Mouse (Mus musculus) forebrain, embryonic 12.5 days (tissue): ENCODE measurements around the gene Olfr292. TPM values are rescaled to one million over a fixed set of nuclear protein-coding genes. Genes with fewer than 3 reads are reported as not detected.

Experiments
- ATAC-seq: fragments of 200-750 bp; cut with Nextera tagmentation; 2 replicates; pipeline ENCODE4 v1.8.0; 2017; ENCODE audit warnings: moderate TSS enrichment; ENCODE audit not compliant: low FRiP score
- H3K27ac ChIP-seq: fragments of 300-500 bp; sonication (generic); 2 replicates; pipeline ENCODE4 v1.5.1; 2016; ENCODE audit warnings: mild to moderate bottlenecking
- H3K27me3 ChIP-seq: fragments of 300-500 bp; sonication (generic); 2 replicates; pipeline ENCODE4 v1.6.1; 2016; ENCODE audit warnings: mild to moderate bottlenecking
- H3K36me3 ChIP-seq: fragments of 300-500 bp; sonication (generic); replicated peaks from 2 replicates; pipeline ENCODE4 v1.6.1; 2016; ENCODE audit warnings: mild to moderate bottlenecking
- H3K4me1 ChIP-seq: fragments of 300-500 bp; sonication (generic); 2 replicates; pipeline ENCODE4 v1.6.1; 2016
- H3K4me2 ChIP-seq: fragments of 300-500 bp; sonication (generic); 2 replicates; pipeline ENCODE4 v1.6.1; 2016; ENCODE audit warnings: mild to moderate bottlenecking, moderate library complexity
- H3K4me3 ChIP-seq: fragments of 300-500 bp; sonication (generic); replicated peaks from 2 replicates; pipeline ENCODE4 v1.5.1; 2016; ENCODE audit warnings: mild to moderate bottlenecking
- H3K9ac ChIP-seq: fragments of 300-500 bp; sonication (generic); 2 replicates; pipeline ENCODE4 v1.6.1; 2016; ENCODE audit warnings: mild to moderate bottlenecking
- H3K9me3 ChIP-seq: fragments of 300-500 bp; sonication (generic); 2 replicates; pipeline ENCODE4 v1.6.1; 2016
- WGBS: fragments of 180-500 bp; shearing (Covaris S2); methylation state at CpG from one replicate; pipeline ENCODE4 v1.1.7; 2016; 5-methylcytosine and 5-hydroxymethylcytosine counted together
- polyA plus RNA-seq: library from polyadenylated mRNA; unstranded; fragments of >200 nt; fragmentation: Nextera tagmentation; extraction: Ambion mirVana; gene quantifications from 2 replicates; pipeline ENCODE4 v1.2.1, GENCODE M21; 2016

Olfr292 gene
- polyA plus RNA-seq = not detected in 2 replicates

- H3K4me1 ChIP-seq = no peaks in the 10 kb centered on the region
- no peak within 1 kb of the TSS for H3K4me2 ChIP-seq
- H3K27me3 ChIP-seq = no peaks in the 10 kb centered on the region
- H3K36me3 ChIP-seq = no peaks in the 10 kb centered on the region
- no peak within 1 kb of the TSS for H3K4me3 ChIP-seq
- ATAC-seq = no peak
- no peak within 1 kb of the TSS for H3K9ac ChIP-seq
- no peak within 1 kb of the TSS for H3K27ac ChIP-seq
- no peaks in the 10 kb centered on the region for H3K9me3 ChIP-seq
Observed at GRCm38 (mm10) chr7:86688030-86688429, at the start of gene Olfr292. TSS of gene Olfr292 (plus strand) at chr7:86688330.

GRCm38 (mm10) chr7:86648761-86649160 lies 39.4 kb upstream of the Olfr292 start, which contains the start of gene Olfr293:
TSS of gene Olfr293 (plus strand) at chr7:86649061.
- Histone ChIP-seq H3K9me3 (no peaks in the 10 kb centered on the region), H3K27me3 (no peaks in the 10 kb centered on the region), H3K36me3 (no peaks in the 10 kb centered on the region), H3K27ac (no peak within 1 kb of the TSS), H3K4me1 (no peaks in the 10 kb centered on the region), H3K4me3 (no peak within 1 kb of the TSS), H3K9ac (no peak within 1 kb of the TSS), H3K4me2 (no peak within 1 kb of the TSS)
- no peak for ATAC-seq
- WGBS = 88% methylated on average over 4 of the region's 4 CpGs

GRCm38 (mm10) chr7:86725013-86725412 lies 36.9 kb downstream of the Olfr292 start:
- no peaks in the 10 kb centered on the region for H3K27me3 ChIP-seq
- no peak overlapping the region for H3K4me3 ChIP-seq
- H3K4me1 ChIP-seq = no peaks in the 10 kb centered on the region
- no peak overlapping the region for H3K9ac ChIP-seq
- H3K36me3 ChIP-seq = no peaks in the 10 kb centered on the region
- H3K27ac ChIP-seq = no peak overlapping the region
- no peak for ATAC-seq
- H3K4me2 ChIP-seq = no peak overlapping the region
- H3K9me3 ChIP-seq = no peaks in the 10 kb centered on the region

Other genes with a start within 250 kb of the Olfr292 start
- gene Olfr299, start 228.4 kb upstream of the Olfr292 start, polyA plus RNA-seq = not detected in 2 replicates
- not detected in 2 replicates for gene Olfr298, start 195.8 kb upstream of the Olfr292 start, polyA plus RNA-seq
- not detected in 2 replicates for gene Olfr297, start 168.4 kb upstream of the Olfr292 start, polyA plus RNA-seq
- not detected in 2 replicates for gene Olfr295, start 104.5 kb upstream of the Olfr292 start, polyA plus RNA-seq
- gene Olfr294, start 71.7 kb upstream of the Olfr292 start, polyA plus RNA-seq = not detected in 2 replicates
- gene Olfr293, start 39.3 kb upstream of the Olfr292 start, polyA plus RNA-seq = not detected in 2 replicates
- gene Folh1, start 87.6 kb downstream of the Olfr292 start, polyA plus RNA-seq = 0.14 and 0.36 TPM in 2 replicates
- gene Vmn2r77, start 106.7 kb downstream of the Olfr292 start, polyA plus RNA-seq = not detected in 2 replicates
- not detected in 2 replicates for gene Vmn2r78, start 226.8 kb downstream of the Olfr292 start, polyA plus RNA-seq